ENCODE assay signal across 9 mouse cellular contexts in the genomic region with DNA sequence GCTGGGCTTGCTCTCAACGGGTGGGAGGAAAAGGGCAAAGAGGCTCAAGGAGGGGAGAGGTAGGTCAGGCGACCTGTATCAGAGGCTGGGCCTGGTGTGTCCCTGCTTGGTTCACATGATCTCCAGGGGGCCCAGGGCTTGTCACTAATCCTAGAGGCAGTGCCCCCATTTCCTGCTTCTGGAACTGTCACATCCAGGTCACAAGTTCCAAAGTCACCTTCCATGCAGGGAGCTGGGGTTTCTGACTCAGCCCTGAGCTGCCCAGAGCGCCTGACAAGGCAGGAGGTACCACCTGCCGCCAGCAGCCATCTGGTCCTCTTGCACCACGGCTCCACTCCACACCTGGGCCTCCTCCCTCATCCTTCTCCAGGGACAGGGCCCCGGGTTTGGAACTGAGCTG.
DNase-seq lines count a peak whose midpoint lies in the region; ATAC-seq and TF ChIP-seq lines count a peak whose summit lies in the region.
"Had no signal": no experiment of that assay in that cellular context is flagged by ENCODE, and none has a peak within 500 bp of the region (broad histone marks: within the 10 kb centered on the region; RNA-seq: fewer than 3 reads in every experiment).

No protein-coding gene starts in this region.

- H3K4me2 ChIP-seq in forebrain, embryonic 11.5 days (ENCODE audit: low read depth, low read length, severe bottlenecking) = no peak overlapping the region
- no peak overlapping the region for H3K4me2 ChIP-seq in lung, embryonic 15.5 days
- no peak overlapping the region for H3K4me2 ChIP-seq in forebrain, embryonic 16.5 days (ENCODE audit: low read length)
- H3K4me2 ChIP-seq: liver, embryonic 13.5 days had no signal

- TF ChIP-seq CTCF in lung, adult 2 months (IDR thresholded peaks at IDR 0.05; ENCODE audit: insufficient read depth, low read length) = no peak
- no peak for TF ChIP-seq CTCF in olfactory bulb, adult 2 months (IDR thresholded peaks at IDR 0.05; ENCODE audit: insufficient read depth, low read depth, low read length)

- H3K27me3 ChIP-seq in forebrain, embryonic 10.5 days (ENCODE audit: poor library complexity, severe bottlenecking) = peaks cover 46% of the 10 kb centered on the region
- H3K27me3 ChIP-seq in forebrain, embryonic 11.5 days (ENCODE audit: control insufficient read depth, insufficient read depth, low read length) = no peaks in the 10 kb centered on the region
- no peaks in the 10 kb centered on the region for H3K27me3 ChIP-seq in lung, embryonic 15.5 days
- H3K27me3 ChIP-seq in forebrain, embryonic 16.5 days (replicated peaks; ENCODE audit: control insufficient read depth, insufficient read depth, low read length) = no peaks in the 10 kb centered on the region

- H3K4me1 ChIP-seq in forebrain, embryonic 10.5 days = peaks cover 63% of the 10 kb centered on the region
- peaks cover 8% of the 10 kb centered on the region; the same call in 1 of the 2 replicates for H3K4me1 ChIP-seq in forebrain, embryonic 11.5 days (replicated peaks; ENCODE audit: control insufficient read depth, insufficient read depth, low read length)
- peaks cover 40% of the 10 kb centered on the region for H3K4me1 ChIP-seq in lung, embryonic 15.5 days
- H3K4me1 ChIP-seq in lung, adult 2 months (ENCODE audit: control insufficient read depth, insufficient read depth, low read length) = peaks cover 18% of the 10 kb centered on the region
- peaks cover 42% of the 10 kb centered on the region for H3K4me1 ChIP-seq in forebrain, embryonic 16.5 days (replicated peaks; ENCODE audit: control insufficient read depth, insufficient read depth, low read length)
- H3K4me1 ChIP-seq in olfactory bulb, adult 2 months (ENCODE audit: control insufficient read depth, insufficient read depth, low read length) = peaks cover 41% of the 10 kb centered on the region

- no peak for TF ChIP-seq POLR2A in lung, adult 2 months (IDR thresholded peaks at IDR 0.05; ENCODE audit: borderline replicate concordance, extremely low read depth, low read depth, low read length)
- no peak for TF ChIP-seq POLR2A in olfactory bulb, adult 2 months (IDR thresholded peaks at IDR 0.05; ENCODE audit: insufficient read depth, low read depth, low read length)

- H3K27ac ChIP-seq in forebrain, embryonic 10.5 days = peak overlapping the region; percentile 73; the same call in 1 of the 2 replicates
- H3K27ac ChIP-seq in forebrain, embryonic 11.5 days (ENCODE audit: low read depth, low read length) = no peak overlapping the region
- peak overlapping the region; percentile 92 for H3K27ac ChIP-seq in lung, embryonic 15.5 days
- peak overlapping the region; percentile 87 for H3K27ac ChIP-seq in forebrain, embryonic 16.5 days (ENCODE audit: low read length)
- H3K27ac ChIP-seq in olfactory bulb, adult 2 months (ENCODE audit: insufficient read depth, low read depth, low read length) = peak overlapping the region; percentile 68

- H3K4me3 ChIP-seq in forebrain, embryonic 10.5 days = no peak overlapping the region
- H3K4me3 ChIP-seq in forebrain, embryonic 11.5 days (ENCODE audit: low read depth, low read length) = no peak overlapping the region
- no peak overlapping the region for H3K4me3 ChIP-seq in lung, embryonic 15.5 days
- no peak overlapping the region for H3K4me3 ChIP-seq in lung, adult 2 months (replicated peaks; ENCODE audit: extremely low read depth, low read depth, low read length)
- no peak overlapping the region for H3K4me3 ChIP-seq in forebrain, embryonic 16.5 days (replicated peaks; ENCODE audit: low read length)
- H3K4me3 ChIP-seq in olfactory bulb, adult 2 months (ENCODE audit: insufficient read depth, low read depth, low read length) = no peak overlapping the region
- H3K4me3 ChIP-seq: liver, embryonic 13.5 days had no signal

- H3K9ac ChIP-seq in forebrain, embryonic 11.5 days (ENCODE audit: low read length) = no peak overlapping the region
- no peak overlapping the region for H3K9ac ChIP-seq in lung, embryonic 15.5 days
- H3K9ac ChIP-seq in forebrain, embryonic 16.5 days (replicated peaks; ENCODE audit: low read depth, low read length) = peak overlapping the region; percentile 37
- H3K9ac ChIP-seq: liver, embryonic 13.5 days had no signal

- H3K36me3 ChIP-seq in forebrain, embryonic 10.5 days (replicated peaks) = no peaks in the 10 kb centered on the region
- H3K36me3 ChIP-seq in forebrain, embryonic 11.5 days (ENCODE audit: control insufficient read depth, insufficient read depth, low read length) = no peaks in the 10 kb centered on the region
- no peaks in the 10 kb centered on the region for H3K36me3 ChIP-seq in lung, embryonic 15.5 days
- H3K36me3 ChIP-seq in forebrain, embryonic 16.5 days (ENCODE audit: control insufficient read depth, insufficient read depth) = no peaks in the 10 kb centered on the region

- peaks cover 5% of the 10 kb centered on the region; the same call in 1 of the 2 replicates for H3K9me3 ChIP-seq in forebrain, embryonic 10.5 days
- no peaks in the 10 kb centered on the region; the same call in 1 of the 2 replicates for H3K9me3 ChIP-seq in forebrain, embryonic 11.5 days (ENCODE audit: control insufficient read depth, low read length)
- H3K9me3 ChIP-seq in lung, embryonic 15.5 days = no peaks in the 10 kb centered on the region
- no peaks in the 10 kb centered on the region for H3K9me3 ChIP-seq in forebrain, embryonic 16.5 days (ENCODE audit: control insufficient read depth, low read length)

- no peak for ATAC-seq in forebrain, embryonic 11.5 days (replicated peaks; ENCODE audit: low FRiP score)
- no peak for ATAC-seq in lung, embryonic 15.5 days (ENCODE audit: borderline replicate concordance, extremely low read depth, low FRiP score, low TSS enrichment)
- no peak for ATAC-seq in forebrain, embryonic 16.5 days

- no peak for DNase-seq in forebrain, embryonic 10.5 days (ENCODE audit: extremely low spot score, low spot score)
- no peak for DNase-seq in forebrain, embryonic 11.5 days (ENCODE audit: low spot score)
- DNase-seq in lung, adult 2 months = no peak
- DNase-seq in embryo, embryonic 10.5 days (ENCODE audit: low spot score) = no peak
- no peak for DNase-seq in left cerebral cortex, adult 11 months (ENCODE audit: low spot score)
- DNase-seq: liver, embryonic 13.5 days had no signal

- WGBS in forebrain, embryonic 10.5 days = 44% methylated on average over 6 of the region's 6 CpGs
- WGBS in forebrain, embryonic 11.5 days = 45% methylated on average over 6 of the region's 6 CpGs
- WGBS in lung, embryonic 15.5 days = 39% methylated on average over 6 of the region's 6 CpGs
- WGBS in lung, adult 2 months = 66% methylated on average over 6 of the region's 6 CpGs
- WGBS in forebrain, embryonic 16.5 days = 51% methylated on average over 6 of the region's 6 CpGs
- 60% methylated on average over 6 of the region's 6 CpGs for WGBS in olfactory bulb, adult 2 months
